Mouse (Mus musculus) CH12.LX (cell line): ENCODE data around the gene Malsu1. TPM values are rescaled to one million over a fixed set of nuclear protein-coding genes. Genes with fewer than 3 reads are reported as not detected.

ENCODE experiments used
- DNase-seq: peaks from one replicate; pipeline ENCODE4 v3.0.0-alpha.2; 2013; ENCODE audit errors: extremely low read depth
- H3K27ac ChIP-seq: 2 replicates; pipeline ENCODE4 v1.5.1; 2012; ENCODE audit warnings: low read depth, mild to moderate bottlenecking, control low read depth, moderate library complexity; ENCODE audit not compliant: insufficient read depth
- H3K27me3 ChIP-seq: replicated peaks from 2 replicates; pipeline ENCODE3; 2012; ENCODE audit warnings: inconsistent platforms
- H3K36me3 ChIP-seq, 2 experiments: replicated peaks in 1 of 2; 2 replicates each; pipeline versions ENCODE3 to v1.6.1; 2012; ENCODE audit warnings: inconsistent platforms in 1 of 2, low read length in 1 of 2, mild to moderate bottlenecking in 1 of 2, mixed read lengths in 1 of 2, moderate library complexity in 1 of 2; ENCODE audit not compliant: control insufficient read depth in 1 of 2, insufficient read depth in 1 of 2
- H3K4me1 ChIP-seq, 2 experiments: 2 replicates each; pipeline ENCODE4 v1.6.1; 2012; ENCODE audit warnings: inconsistent platforms in 1 of 2, moderate library complexity in 1 of 2; ENCODE audit not compliant: insufficient read depth in 2 of 2, control insufficient read depth in 1 of 2
- H3K4me2 ChIP-seq: 2 replicates; pipeline ENCODE4 v1.6.1; 2012; ENCODE audit warnings: low read depth, mild to moderate bottlenecking, control low read depth; ENCODE audit not compliant: poor library complexity, insufficient read depth, severe bottlenecking
- H3K4me3 ChIP-seq, 3 experiments: fragments of 150-350 bp in 1 of 3; sonication (generic) in 1 of 3; replicated peaks in 1 of 3; 2 replicates each; pipeline versions ENCODE3 to v1.5.1; 2011 to 2012; ENCODE audit warnings: low read depth in 2 of 3, low read length in 2 of 3, mild to moderate bottlenecking in 2 of 3, moderate library complexity in 2 of 3, control low read depth in 1 of 3, improper control_type of control experiment in 1 of 3, inconsistent platforms in 1 of 3, mixed read lengths in 1 of 3; ENCODE audit not compliant: poor library complexity in 1 of 3
- H3K79me2 ChIP-seq: replicated peaks from 2 replicates; pipeline ENCODE4 v1.6.1; 2012; ENCODE audit warnings: mild to moderate bottlenecking, moderate library complexity; ENCODE audit not compliant: control insufficient read depth, poor library complexity, insufficient read depth, severe bottlenecking; ENCODE audit errors: extremely low read depth
- H3K9ac ChIP-seq: 2 replicates; pipeline ENCODE4 v1.6.1; 2012; ENCODE audit warnings: low read depth, mild to moderate bottlenecking, control low read depth, moderate library complexity; ENCODE audit not compliant: insufficient read depth
- H3K9me3 ChIP-seq: replicated peaks from 2 replicates; pipeline ENCODE3; 2012; ENCODE audit warnings: low read length, inconsistent platforms, mixed read lengths
- BHLHE40 ChIP-seq: IDR thresholded peaks from 2 replicates; pipeline ENCODE4 v1.6.1; 2011; ENCODE audit warnings: mild to moderate bottlenecking, low read depth, low read length, improper control_type of control experiment
- CHD1 ChIP-seq: IDR thresholded peaks from 2 replicates; pipeline ENCODE4 v1.6.1; 2012; ENCODE audit warnings: low read depth, low read length, improper control_type of control experiment, inconsistent platforms
- CHD2 ChIP-seq: IDR thresholded peaks from 2 replicates; pipeline ENCODE4 v1.6.1; 2011; ENCODE audit warnings: low read length, improper control_type of control experiment
- CTCF ChIP-seq, 2 experiments: IDR thresholded peaks in 1 of 2; conservative IDR thresholded peaks in 1 of 2; 2 replicates each; pipeline ENCODE4 v1.5.1; 2011 to 2012; ENCODE audit warnings: low read depth in 2 of 2, low read length in 2 of 2, improper control_type of control experiment in 1 of 2, inconsistent platforms in 1 of 2, mild to moderate bottlenecking in 1 of 2, moderate library complexity in 1 of 2
- ELF1 ChIP-seq: IDR thresholded peaks from 2 replicates; pipeline ENCODE4 v1.6.1; 2014; ENCODE audit warnings: low read depth, mild to moderate bottlenecking, inconsistent platforms, low read length, improper control_type of control experiment
- EP300 ChIP-seq: IDR thresholded peaks from 2 replicates; pipeline ENCODE4 v1.6.1; 2011; ENCODE audit warnings: low read length, improper control_type of control experiment
- JUND ChIP-seq: conservative IDR thresholded peaks from 2 replicates; pipeline ENCODE4 v1.6.1; 2011; ENCODE audit warnings: low read depth, low read length, improper control_type of control experiment
- KAT2A ChIP-seq: IDR thresholded peaks from 2 replicates; pipeline ENCODE4 v1.6.1; 2012; ENCODE audit warnings: low read length, improper control_type of control experiment, inconsistent platforms; ENCODE audit not compliant: insufficient replicate concordance
- MAX ChIP-seq: IDR thresholded peaks from 2 replicates; pipeline ENCODE4 v1.6.1; 2011; ENCODE audit warnings: low read length, improper control_type of control experiment
- PAX5 ChIP-seq: IDR thresholded peaks from 2 replicates; pipeline ENCODE4 v1.6.1; 2012; ENCODE audit warnings: low read length, inconsistent platforms, mixed read lengths
- RAD21 ChIP-seq: IDR thresholded peaks from 2 replicates; pipeline ENCODE4 v1.6.1; 2011; ENCODE audit warnings: low read depth, mild to moderate bottlenecking, low read length, improper control_type of control experiment, moderate library complexity
- RCOR1 ChIP-seq: conservative IDR thresholded peaks from 2 replicates; pipeline ENCODE4 v1.6.1; 2012; ENCODE audit warnings: low read depth, mild to moderate bottlenecking, inconsistent platforms, low read length, improper control_type of control experiment
- SIN3A ChIP-seq: IDR thresholded peaks from 2 replicates; pipeline ENCODE4 v1.6.1; 2012; ENCODE audit warnings: low read length, improper control_type of control experiment, inconsistent platforms
- SMC3 ChIP-seq: IDR thresholded peaks from 2 replicates; pipeline ENCODE4 v1.6.1; 2011; ENCODE audit warnings: low read depth, low read length, improper control_type of control experiment
- TCF12 ChIP-seq: IDR thresholded peaks from 2 replicates; pipeline ENCODE4 v1.6.1; 2014; ENCODE audit warnings: low read depth, mild to moderate bottlenecking, inconsistent platforms, low read length, improper control_type of control experiment
- USF1 ChIP-seq: IDR thresholded peaks from 2 replicates; pipeline ENCODE4 v1.6.1; 2014; ENCODE audit warnings: low read depth, mild to moderate bottlenecking, inconsistent platforms, low read length, improper control_type of control experiment
- ZC3H11A ChIP-seq: IDR thresholded peaks from 2 replicates; pipeline ENCODE4 v1.6.1; 2012; ENCODE audit warnings: low read depth, mild to moderate bottlenecking, inconsistent platforms, low read length, improper control_type of control experiment
- ZMIZ1 ChIP-seq: IDR thresholded peaks from 2 replicates; pipeline ENCODE4 v1.6.1; 2012; ENCODE audit warnings: low read depth, mild to moderate bottlenecking, inconsistent platforms, low read length, improper control_type of control experiment
- ZNF384 ChIP-seq: IDR thresholded peaks from 2 replicates; pipeline ENCODE4 v1.6.1; 2012; ENCODE audit warnings: low read depth, low read length, improper control_type of control experiment, inconsistent platforms
- dilution Hi-C: fragments of 300-500 bp; cut with MboI; formaldehyde crosslinking; loops from 2 replicates; pipeline ENCODE4 v1.14.3; 2020; ENCODE audit warnings: low sequenced_read_pairs; ENCODE audit not compliant: extremely low pct_unique_long_range_greater_than_20kb, extremely low pct_ligation_motif_present
- in situ Hi-C: fragments of 300-500 bp; cut with MboI; formaldehyde crosslinking; loops from 3 replicates; pipeline ENCODE4 v1.14.3; 2019; ENCODE audit warnings: low sequenced_read_pairs, low pct_ligation_motif_present, low pct_unique_long_range_greater_than_20kb, mixed read lengths
- polyA plus RNA-seq: library from polyadenylated mRNA; unstranded; fragments of >175 nt; gene quantifications from 2 replicates; pipeline ENCODE4 v1.2.1, GENCODE M21; 2012; ENCODE audit warnings: low read depth; ENCODE audit not compliant: insufficient read length
- total RNA-seq, 2 experiments: library from RNA; depleted of rRNA; stranded (reverse); fragments of 300-350 nt in 1 of 2; fragments of >200 nt in 1 of 2; gene quantifications; 2 replicates each; pipeline ENCODE4 v1.2.3; 2012 to 2014

Gene Malsu1
- total and polyA plus RNA-seq, 3 experiments: 39.0 to 78.7 (median 59.6) TPM

DNA sequence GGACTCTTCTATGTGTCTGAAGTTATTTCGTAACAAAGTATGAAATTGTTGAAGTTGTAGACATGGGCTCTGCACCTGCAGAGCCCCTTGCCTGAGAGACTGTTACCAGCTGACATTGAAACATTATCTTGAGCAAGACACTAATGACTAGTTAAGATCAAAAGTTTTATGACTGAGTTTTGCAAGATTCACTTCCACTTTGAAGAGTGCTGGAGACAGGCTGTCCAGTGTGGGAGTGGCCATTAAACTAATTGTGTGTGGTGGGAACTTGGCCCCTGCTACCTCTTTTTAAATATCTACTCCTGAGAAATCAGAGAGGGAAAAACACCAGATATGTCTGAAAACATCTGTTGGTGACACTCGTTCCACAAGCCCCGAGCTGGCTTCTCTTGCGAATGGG is 42.4 kb upstream of the Malsu1 start:
- DNase-seq: no peak
- TF ChIP-seq ZC3H11A (no peak), RCOR1 (no peak), JUND (no peak), EP300 (no peak), USF1 (no peak), ELF1 (no peak), RAD21 (no peak), KAT2A (no peak), CHD2 (no peak), SMC3 (no peak), ZNF384 (no peak), MAX (no peak), CTCF (conservative IDR thresholded peaks at IDR 0.05 in 1 of 2, IDR thresholded peaks at IDR 0.05 in 1 of 2; ENCODE audit: low read depth in 2 of 2, low read length in 2 of 2) (no peak), BHLHE40 (no peak)
- dilution Hi-C loops (no loop called here), in situ Hi-C loops (no loop called here)
- H3K9ac ChIP-seq: no peak overlapping the region
- H3K36me3 ChIP-seq: no peaks in the 10 kb centered on the region
- H3K4me2 ChIP-seq: no peak overlapping the region
- H3K4me3 ChIP-seq: no peak overlapping the region
- peaks cover 3% of the 10 kb centered on the region in 2 experiments; a peak in 3 of 4 replicates for H3K4me1 ChIP-seq
- no peak overlapping the region for H3K27ac ChIP-seq
- H3K9me3 ChIP-seq: no peaks in the 10 kb centered on the region
- no peaks in the 10 kb centered on the region for H3K27me3 ChIP-seq
- H3K79me2 ChIP-seq: no peaks in the 10 kb centered on the region

DNA sequence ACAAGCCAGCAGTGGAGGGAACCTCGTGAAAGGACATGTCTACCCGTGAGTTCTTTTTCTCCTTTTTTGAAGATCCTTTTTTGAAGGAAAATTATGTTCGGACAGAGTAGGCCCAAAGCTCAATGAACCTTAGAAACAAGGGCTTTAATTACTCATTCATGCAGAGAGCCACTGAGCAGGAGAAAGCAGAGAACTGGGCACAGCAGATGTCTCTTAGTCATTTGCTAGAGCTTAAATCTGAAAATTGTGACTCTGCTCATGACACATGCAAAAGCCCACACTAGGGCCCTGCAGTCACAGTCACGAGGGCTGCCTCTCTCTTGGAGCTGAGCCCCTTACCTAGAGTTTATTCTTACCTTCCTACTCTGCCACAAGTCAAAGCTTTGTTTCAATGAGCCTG is 40.8 kb upstream of the Malsu1 start:
- DNase-seq: no peak
- Histone ChIP-seq H3K9me3 (no peaks in the 10 kb centered on the region), H3K27me3 (no peaks in the 10 kb centered on the region), H3K4me3 (no peak overlapping the region), H3K4me2 (no peak overlapping the region)
- in situ Hi-C loops: no loop called here
- dilution Hi-C loops: no loop called here
- TF ChIP-seq ZMIZ1 (no peak), CHD2 (no peak), JUND (no peak), SIN3A (no peak), TCF12 (no peak), ZC3H11A (no peak), SMC3 (no peak), PAX5 (no peak), CHD1 (no peak), ELF1 (no peak), RAD21 (no peak), RCOR1 (no peak)
- TF ChIP-seq, all 38 proteins: peak for 0
- Histone ChIP-seq H3K4me1 (peaks cover 7 to 10% of the 10 kb centered on the region in 2 experiments), H3K79me2 (no peaks in the 10 kb centered on the region), H3K9ac (no peak overlapping the region), H3K36me3 (no peaks in the 10 kb centered on the region), H3K27ac (no peak overlapping the region)
